Mouse (Mus musculus) erythroblast, embryonic 14.5 days (primary cell): Measurements from ENCODE around the gene Cdc20.

Source experiments
- GATA1 ChIP-seq: IDR thresholded peaks from 2 replicates; pipeline ENCODE4 v1.6.1; 2012; ENCODE audit warnings: low read length, inconsistent platforms, mixed read lengths
- TAL1 ChIP-seq: IDR thresholded peaks from 3 replicates; pipeline ENCODE4 v1.6.1; 2012; ENCODE audit warnings: low read length, inconsistent platforms, mixed read lengths

DNA sequence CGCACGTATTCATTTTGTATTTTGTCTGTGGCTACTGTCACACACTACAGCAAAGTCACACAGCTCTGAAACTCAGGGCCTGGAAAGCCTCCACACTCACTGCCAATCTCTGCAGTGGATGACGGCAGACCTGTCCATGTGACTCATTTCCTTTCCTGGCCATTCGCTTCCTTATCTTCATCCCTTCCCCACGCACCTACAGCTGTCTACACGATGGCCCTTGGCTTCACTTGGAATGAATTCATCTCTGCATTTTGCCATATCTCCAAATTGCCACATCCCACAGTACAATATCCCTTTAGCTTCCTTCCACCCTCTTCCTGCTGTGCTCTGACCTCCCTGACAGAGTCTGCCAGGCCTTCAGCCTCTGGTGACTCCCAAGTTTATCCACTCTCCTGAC lies 42.6 kb downstream of the Cdc20 start:
- TF ChIP-seq GATA1 (no peak), TAL1 (no peak)
